Mouse (Mus musculus) myocyte (in vitro differentiated cells): ENCODE results near the gene Trp53bp2.

Experiments
- MAX ChIP-seq: IDR thresholded peaks from one replicate; pipeline ENCODE4 v1.6.1; 2011; ENCODE audit warnings: low read depth, mild to moderate bottlenecking, control low read depth
- POLR2A ChIP-seq: IDR thresholded peaks from one replicate; pipeline ENCODE4 v1.6.1; 2011; ENCODE audit warnings: low read depth, mild to moderate bottlenecking, control low read depth, moderate library complexity; ENCODE audit not compliant: insufficient read length
- TCF12 ChIP-seq: IDR thresholded peaks from one replicate; pipeline ENCODE4 v1.6.1; 2011; ENCODE audit warnings: mild to moderate bottlenecking, control low read depth; ENCODE audit not compliant: poor library complexity, insufficient read depth, severe bottlenecking

- no peak for TF ChIP-seq TCF12
- TF ChIP-seq POLR2A, result no peak
- no peak for TF ChIP-seq MAX
Measured at GRCm38 (mm10) chr1:182459436-182459835, 50.5 kb downstream of the Trp53bp2 start.
